Mouse (Mus musculus) heart, postnatal 0 days (tissue): ENCODE data around the gene Sesn1.

Source experiments
- CTCF ChIP-seq: IDR thresholded peaks from 2 replicates; pipeline ENCODE4 v1.5.1; 2016; ENCODE audit warnings: antibody characterized with exemption, control low read depth, low read depth
- EP300 ChIP-seq: IDR thresholded peaks from 2 replicates; pipeline ENCODE4 v1.6.1; 2016; ENCODE audit warnings: antibody characterized with exemption, low read depth

GRCm38 (mm10) chr10:41792375-41792774 lies 17.4 kb upstream of the Sesn1 start:
- no peak for TF ChIP-seq CTCF
- no peak for TF ChIP-seq EP300
